Mouse (Mus musculus) cerebellum, adult 2 months (tissue): Measurements from ENCODE around the gene Lgals3bp.
A peak's percentile ranks its signal among the peaks of the same experiment; 100 is the strongest.

Experiments used
- CTCF ChIP-seq: fragments of 200-500 bp; IDR thresholded peaks from 2 replicates; pipeline ENCODE4 v1.5.1; 2011; ENCODE audit warnings: low read depth, mild to moderate bottlenecking, control low read depth, low read length, moderate library complexity, borderline replicate concordance; ENCODE audit not compliant: insufficient read depth
- POLR2A ChIP-seq: fragments of 200-500 bp; IDR thresholded peaks from 2 replicates; pipeline ENCODE4 v1.6.1; 2011; ENCODE audit warnings: low read length, control low read depth, borderline replicate concordance; ENCODE audit not compliant: insufficient read depth

DNA sequence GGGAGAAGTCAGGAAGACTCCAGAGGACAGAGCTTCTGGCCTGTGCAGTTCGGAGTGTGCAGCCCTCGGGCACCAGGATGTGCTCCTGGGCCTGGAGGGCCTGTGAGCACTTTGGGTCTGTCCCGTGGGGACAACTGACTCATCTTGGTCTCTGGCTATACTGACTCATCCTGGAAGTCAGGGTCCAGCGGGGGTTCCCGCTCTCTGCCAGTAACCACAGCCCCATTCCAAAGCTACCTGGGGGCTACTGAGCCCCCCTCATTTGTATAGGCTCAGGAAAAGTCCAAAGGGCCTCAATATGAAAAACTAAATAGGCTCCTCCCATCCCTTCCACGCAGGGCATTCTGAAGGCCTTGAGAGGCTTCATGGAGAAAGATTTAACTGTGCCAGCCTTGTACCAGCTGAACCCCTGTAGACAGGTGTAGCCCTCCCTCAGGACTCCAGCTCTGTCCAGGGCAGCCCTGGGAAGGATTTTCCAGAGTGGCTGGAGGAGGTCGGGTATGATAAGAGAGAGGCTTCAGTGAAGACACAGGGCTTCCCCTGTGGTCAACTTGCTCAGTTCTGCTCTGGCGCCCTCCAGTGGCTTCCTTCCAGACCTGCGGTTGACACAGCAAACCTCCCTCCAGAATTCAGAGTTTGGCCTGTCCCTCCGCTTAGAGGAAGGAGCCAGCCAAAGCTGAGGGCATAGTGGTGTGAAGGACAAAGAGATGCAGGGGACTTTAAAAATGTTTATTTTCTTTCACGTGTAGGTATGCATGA, 22.5 kb downstream of the Lgals3bp start:
- TF ChIP-seq POLR2A (no peak), CTCF (peak; percentile 89)
